Mouse (Mus musculus): Measurements from ENCODE around the gene Pafah1b2. TPM values are rescaled to one million over a fixed set of nuclear protein-coding genes. Genes with fewer than 3 reads are reported as not detected.
A peak's percentile ranks its signal among the peaks of the same experiment; 100 is the strongest.

The Pafah1b2 gene
- polyA plus RNA-seq, 1 experiment from 2014 or later, result 227 TPM

- Histone ChIP-seq H3K27me3 (ENCODE audit: control insufficient read depth, insufficient read depth, low read length) (no peaks in the 10 kb centered on the region), H3K9me3 (replicated peaks; ENCODE audit: control insufficient read depth, low read length) (no peaks in the 10 kb centered on the region), H3K27ac (replicated peaks; ENCODE audit: low read depth, low read length) (no peak overlapping the region), H3K4me3 (ENCODE audit: low read depth, low read length) (no peak overlapping the region), H3K9ac (replicated peaks; ENCODE audit: low read length) (no peak overlapping the region), H3K4me1 (ENCODE audit: control insufficient read depth, insufficient read depth, low read length) (peaks cover 4% of the 10 kb centered on the region; the same call in 1 of the 2 replicates), H3K4me2 (ENCODE audit: low read depth, low read length) (no peak overlapping the region), H3K36me3 (replicated peaks; ENCODE audit: control insufficient read depth, insufficient read depth, low read depth, low read length) (no peaks in the 10 kb centered on the region)
- WGBS, result 61% methylated on average over 1 of the region's 1 CpGs
- DNase-seq (ENCODE audit: low spot score) (no peak), ATAC-seq (replicated peaks; ENCODE audit: insufficient number of reproducible peaks, low FRiP score, low TSS enrichment, low read depth) (no peak)
These were observed 20.6 kb upstream of the Pafah1b2 start for GRCm38 (mm10) chr9:46033058-46033457.

- H3K4me3 ChIP-seq (ENCODE audit: low read depth, low read length), result no peak overlapping the region
- WGBS, result 76% methylated on average over 6 of the region's 6 CpGs
- H3K9ac ChIP-seq (replicated peaks; ENCODE audit: low read length), result no peak overlapping the region
- no peak for ATAC-seq (replicated peaks; ENCODE audit: insufficient number of reproducible peaks, low FRiP score, low TSS enrichment, low read depth)
- no peak overlapping the region for H3K27ac ChIP-seq (replicated peaks; ENCODE audit: low read depth, low read length)
- no peak for DNase-seq (ENCODE audit: low spot score)
- H3K4me1 ChIP-seq (ENCODE audit: control insufficient read depth, insufficient read depth, low read length), result peaks cover 4% of the 10 kb centered on the region; the same call in 1 of the 2 replicates
- no peaks in the 10 kb centered on the region for H3K27me3 ChIP-seq (ENCODE audit: control insufficient read depth, insufficient read depth, low read length)
- H3K9me3 ChIP-seq (replicated peaks; ENCODE audit: control insufficient read depth, low read length), result no peaks in the 10 kb centered on the region
- no peaks in the 10 kb centered on the region for H3K36me3 ChIP-seq (replicated peaks; ENCODE audit: control insufficient read depth, insufficient read depth, low read depth, low read length)
- H3K4me2 ChIP-seq (ENCODE audit: low read depth, low read length), result no peak overlapping the region
These were observed 19.7 kb upstream of the Pafah1b2 start for GRCm38 (mm10) chr9:46032190-46032589.

- ATAC-seq (replicated peaks; ENCODE audit: insufficient number of reproducible peaks, low FRiP score, low TSS enrichment, low read depth) (no peak), DNase-seq (ENCODE audit: low spot score) (no peak)
- Histone ChIP-seq H3K4me3 (ENCODE audit: low read depth, low read length) (no peak overlapping the region), H3K4me2 (ENCODE audit: low read depth, low read length) (no peak overlapping the region), H3K9ac (replicated peaks; ENCODE audit: low read length) (no peak overlapping the region), H3K9me3 (replicated peaks; ENCODE audit: control insufficient read depth, low read length) (no peaks in the 10 kb centered on the region), H3K4me1 (ENCODE audit: control insufficient read depth, insufficient read depth, low read length) (peaks cover 4% of the 10 kb centered on the region; the same call in 1 of the 2 replicates), H3K36me3 (replicated peaks; ENCODE audit: control insufficient read depth, insufficient read depth, low read depth, low read length) (no peaks in the 10 kb centered on the region), H3K27me3 (ENCODE audit: control insufficient read depth, insufficient read depth, low read length) (no peaks in the 10 kb centered on the region), H3K27ac (replicated peaks; ENCODE audit: low read depth, low read length) (no peak overlapping the region)
- WGBS, result 72% methylated on average over 6 of the region's 6 CpGs
These were observed 18.5 kb upstream of the Pafah1b2 start for GRCm38 (mm10) chr9:46030968-46031367.

GRCm38 (mm10) chr9:46030184-46030583 lies 17.7 kb upstream of the Pafah1b2 start:
- Histone ChIP-seq H3K4me3 (ENCODE audit: low read depth, low read length) (no peak overlapping the region), H3K4me2 (ENCODE audit: low read depth, low read length) (no peak overlapping the region), H3K9ac (replicated peaks; ENCODE audit: low read length) (no peak overlapping the region), H3K27me3 (ENCODE audit: control insufficient read depth, insufficient read depth, low read length) (no peaks in the 10 kb centered on the region), H3K36me3 (replicated peaks; ENCODE audit: control insufficient read depth, insufficient read depth, low read depth, low read length) (no peaks in the 10 kb centered on the region), H3K4me1 (ENCODE audit: control insufficient read depth, insufficient read depth, low read length) (peaks cover 4% of the 10 kb centered on the region; the same call in 1 of the 2 replicates), H3K9me3 (replicated peaks; ENCODE audit: control insufficient read depth, low read length) (no peaks in the 10 kb centered on the region), H3K27ac (replicated peaks; ENCODE audit: low read depth, low read length) (no peak overlapping the region)
- ATAC-seq (replicated peaks; ENCODE audit: insufficient number of reproducible peaks, low FRiP score, low TSS enrichment, low read depth) (0 out of 2 replicates have a peak, but pooled peaks have one; percentile 44), DNase-seq (ENCODE audit: low spot score) (no peak)
- WGBS, result 82% methylated on average over 5 of the region's 5 CpGs

GRCm38 (mm10) chr9:46029534-46029933 lies 17.0 kb upstream of the Pafah1b2 start:
- DNase-seq (ENCODE audit: low spot score), result no peak
- no peak for ATAC-seq (replicated peaks; ENCODE audit: insufficient number of reproducible peaks, low FRiP score, low TSS enrichment, low read depth)
- no peaks in the 10 kb centered on the region for H3K27me3 ChIP-seq (ENCODE audit: control insufficient read depth, insufficient read depth, low read length)
- H3K4me2 ChIP-seq (ENCODE audit: low read depth, low read length), result no peak overlapping the region
- no peaks in the 10 kb centered on the region for H3K9me3 ChIP-seq (replicated peaks; ENCODE audit: control insufficient read depth, low read length)
- peaks cover 4% of the 10 kb centered on the region; the same call in 1 of the 2 replicates for H3K4me1 ChIP-seq (ENCODE audit: control insufficient read depth, insufficient read depth, low read length)
- no peak overlapping the region for H3K9ac ChIP-seq (replicated peaks; ENCODE audit: low read length)
- 67% methylated on average over 6 of the region's 6 CpGs for WGBS
- no peak overlapping the region for H3K4me3 ChIP-seq (ENCODE audit: low read depth, low read length)
- H3K27ac ChIP-seq (replicated peaks; ENCODE audit: low read depth, low read length), result no peak overlapping the region
- no peaks in the 10 kb centered on the region for H3K36me3 ChIP-seq (replicated peaks; ENCODE audit: control insufficient read depth, insufficient read depth, low read depth, low read length)

GRCm38 (mm10) chr9:46027994-46028393 lies 15.5 kb upstream of the Pafah1b2 start:
- ATAC-seq (replicated peaks; ENCODE audit: insufficient number of reproducible peaks, low FRiP score, low TSS enrichment, low read depth) (no peak), DNase-seq (ENCODE audit: low spot score) (no peak)
- peaks cover 4% of the 10 kb centered on the region; the same call in 1 of the 2 replicates for H3K4me1 ChIP-seq (ENCODE audit: control insufficient read depth, insufficient read depth, low read length)
- no peak overlapping the region for H3K27ac ChIP-seq (replicated peaks; ENCODE audit: low read depth, low read length)
- no peaks in the 10 kb centered on the region for H3K36me3 ChIP-seq (replicated peaks; ENCODE audit: control insufficient read depth, insufficient read depth, low read depth, low read length)
- H3K9ac ChIP-seq (replicated peaks; ENCODE audit: low read length), result no peak overlapping the region
- no peak overlapping the region for H3K4me3 ChIP-seq (ENCODE audit: low read depth, low read length)
- H3K9me3 ChIP-seq (replicated peaks; ENCODE audit: control insufficient read depth, low read length), result no peaks in the 10 kb centered on the region
- no peaks in the 10 kb centered on the region for H3K27me3 ChIP-seq (ENCODE audit: control insufficient read depth, insufficient read depth, low read length)
- no peak overlapping the region for H3K4me2 ChIP-seq (ENCODE audit: low read depth, low read length)
- WGBS, result 46% methylated on average over 8 of the region's 8 CpGs

GRCm38 (mm10) chr9:46026058-46026849 lies 13.8 kb upstream of the Pafah1b2 start:
- Histone ChIP-seq H3K36me3 (replicated peaks; ENCODE audit: control insufficient read depth, insufficient read depth, low read depth, low read length) (no peaks in the 10 kb centered on the region), H3K4me3 (ENCODE audit: low read depth, low read length) (no peak overlapping the region), H3K9me3 (replicated peaks; ENCODE audit: control insufficient read depth, low read length) (no peaks in the 10 kb centered on the region), H3K9ac (replicated peaks; ENCODE audit: low read length) (no peak overlapping the region), H3K27ac (replicated peaks; ENCODE audit: low read depth, low read length) (no peak overlapping the region), H3K27me3 (ENCODE audit: control insufficient read depth, insufficient read depth, low read length) (no peaks in the 10 kb centered on the region), H3K4me1 (ENCODE audit: control insufficient read depth, insufficient read depth, low read length) (no peaks in the 10 kb centered on the region; the same call in 1 of the 2 replicates), H3K4me2 (ENCODE audit: low read depth, low read length) (no peak overlapping the region)
- DNase-seq (ENCODE audit: low spot score) (no peak), ATAC-seq (replicated peaks; ENCODE audit: insufficient number of reproducible peaks, low FRiP score, low TSS enrichment, low read depth) (no peak)
- 88% methylated on average over 9 of the region's 9 CpGs for WGBS

GRCm38 (mm10) chr9:46023591-46023990 lies 11.1 kb upstream of the Pafah1b2 start:
- H3K9me3 ChIP-seq (replicated peaks; ENCODE audit: control insufficient read depth, low read length), result no peaks in the 10 kb centered on the region
- WGBS, result 91% methylated on average over 11 of the region's 11 CpGs
- DNase-seq (ENCODE audit: low spot score) (no peak), ATAC-seq (replicated peaks; ENCODE audit: insufficient number of reproducible peaks, low FRiP score, low TSS enrichment, low read depth) (no peak)
- no peaks in the 10 kb centered on the region for H3K4me1 ChIP-seq (ENCODE audit: control insufficient read depth, insufficient read depth, low read length)
- H3K27me3 ChIP-seq (ENCODE audit: control insufficient read depth, insufficient read depth, low read length), result no peaks in the 10 kb centered on the region
- no peak overlapping the region for H3K4me3 ChIP-seq (ENCODE audit: low read depth, low read length)
- no peaks in the 10 kb centered on the region for H3K36me3 ChIP-seq (replicated peaks; ENCODE audit: control insufficient read depth, insufficient read depth, low read depth, low read length)
- H3K9ac ChIP-seq (replicated peaks; ENCODE audit: low read length), result no peak overlapping the region
- no peak overlapping the region for H3K4me2 ChIP-seq (ENCODE audit: low read depth, low read length)
- no peak overlapping the region for H3K27ac ChIP-seq (replicated peaks; ENCODE audit: low read depth, low read length)
